Mouse (Mus musculus) midbrain, embryonic 14.5 days (tissue): Measurements from ENCODE around the gene Ldb1. TPM values are rescaled to one million over a fixed set of nuclear protein-coding genes. Genes with fewer than 3 reads are reported as not detected.

Source experiments
- ATAC-seq: fragments of 200-750 bp; cut with Nextera tagmentation; 2 replicates; pipeline ENCODE4 v1.8.0; 2017; ENCODE audit warnings: moderate number of reproducible peaks, moderate library complexity; ENCODE audit not compliant: low FRiP score, low TSS enrichment
- DNase-seq: peaks from one replicate; pipeline ENCODE4 v3.0.0-alpha.2; 2015
- H3K27ac ChIP-seq: fragments of 300-500 bp; sonication (generic); replicated peaks from 2 replicates; pipeline ENCODE4 v1.5.1; 2014; ENCODE audit warnings: mild to moderate bottlenecking, low read depth, low read length, moderate library complexity
- H3K27me3 ChIP-seq: fragments of 300-500 bp; sonication (generic); 2 replicates; pipeline ENCODE4 v1.6.1; 2014; ENCODE audit warnings: low read length, control low read depth, mixed read lengths; ENCODE audit not compliant: control insufficient read depth, insufficient read depth
- H3K36me3 ChIP-seq: fragments of 300-500 bp; sonication (generic); 2 replicates; pipeline ENCODE4 v1.6.1; 2014; ENCODE audit warnings: low read length, control low read depth; ENCODE audit not compliant: control insufficient read depth, insufficient read depth
- H3K4me1 ChIP-seq: fragments of 300-500 bp; sonication (generic); 2 replicates; pipeline ENCODE4 v1.6.1; 2014; ENCODE audit warnings: mild to moderate bottlenecking, antibody characterized with exemption, low read length, control low read depth; ENCODE audit not compliant: control insufficient read depth, insufficient read depth
- H3K4me2 ChIP-seq: fragments of 300-500 bp; sonication (generic); 2 replicates; pipeline ENCODE4 v1.6.1; 2014; ENCODE audit warnings: mild to moderate bottlenecking, low read length, moderate library complexity
- H3K4me3 ChIP-seq: fragments of 300-500 bp; sonication (generic); replicated peaks from 2 replicates; pipeline ENCODE4 v1.5.1; 2014; ENCODE audit warnings: low read depth, low read length
- H3K9ac ChIP-seq: fragments of 300-500 bp; sonication (generic); replicated peaks from 2 replicates; pipeline ENCODE4 v1.6.1; 2014; ENCODE audit warnings: mild to moderate bottlenecking, low read length, moderate library complexity
- H3K9me3 ChIP-seq: fragments of 300-500 bp; sonication (generic); 2 replicates; pipeline ENCODE4 v1.6.1; 2016; ENCODE audit warnings: low read length, control low read depth, mixed read lengths; ENCODE audit not compliant: control insufficient read depth
- whole genome bisulfite sequencing: fragments of 180-500 bp; shearing (Covaris S2); extraction: QIAGEN DNeasy Blood & Tissue Kit; methylation state at CpG from one replicate; pipeline ENCODE4 v1.1.7; 2014; 5-methylcytosine and 5-hydroxymethylcytosine counted together
- polyA plus RNA-seq: library from polyadenylated mRNA; unstranded; fragments of >200 nt; fragmentation: Nextera tagmentation; extraction: Ambion mirVana; gene quantifications from 2 replicates; pipeline ENCODE4 v1.2.1, GENCODE M21; 2014

Gene Ldb1
- polyA plus RNA-seq, 1 experiment from 2014 or later, result 116 TPM

DNA sequence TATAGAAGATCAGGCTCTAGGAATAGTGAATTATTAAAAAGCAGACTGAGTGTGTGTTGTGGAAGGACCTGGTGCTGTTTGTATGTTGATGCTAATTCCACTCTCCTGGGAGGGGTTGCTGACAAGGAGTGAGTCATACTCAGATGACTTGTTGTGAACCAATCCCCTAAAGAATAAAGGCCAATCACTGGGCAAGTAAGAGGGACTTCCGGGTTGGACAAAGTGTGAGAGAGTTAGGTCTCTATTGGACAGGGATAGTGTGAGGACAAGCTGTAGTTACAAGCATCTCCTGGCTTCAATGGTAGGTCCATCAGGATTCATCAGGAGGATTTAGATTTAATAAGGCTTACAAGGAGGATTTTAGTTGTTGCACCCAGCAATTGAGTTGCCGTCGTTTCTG lies 56.8 kb downstream of the Ldb1 start:
- 95% methylated on average over 3 of the region's 3 CpGs for WGBS
- Histone ChIP-seq H3K4me3 (no peak overlapping the region), H3K27ac (no peak overlapping the region), H3K4me2 (no peak overlapping the region), H3K9me3 (no peaks in the 10 kb centered on the region), H3K4me1 (no peaks in the 10 kb centered on the region), H3K36me3 (peaks cover 5% of the 10 kb centered on the region; the same call in 1 of the 2 replicates), H3K9ac (no peak overlapping the region), H3K27me3 (no peaks in the 10 kb centered on the region)
- ATAC-seq, result no peak
- DNase-seq, result no peak

DNA sequence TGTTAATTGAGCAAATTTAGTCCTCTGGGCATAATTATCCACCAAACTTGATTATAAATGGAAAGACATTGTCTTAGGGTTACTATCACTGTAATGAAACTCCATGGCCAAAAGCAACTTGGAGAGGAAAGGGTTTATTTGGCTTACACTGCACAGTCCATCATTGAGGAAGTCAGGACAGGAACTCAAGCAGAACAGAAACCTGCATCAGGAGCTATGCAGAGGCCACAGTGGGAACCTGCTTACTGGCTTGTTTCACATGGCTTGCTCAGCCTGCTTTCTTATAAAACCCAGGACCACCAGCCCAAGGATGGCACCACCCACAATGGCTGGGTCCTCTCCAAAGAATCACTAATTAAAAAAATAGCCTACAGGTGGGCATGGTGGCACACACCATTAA lies 60.6 kb downstream of the Ldb1 start:
- Histone ChIP-seq H3K4me3 (no peak overlapping the region), H3K4me1 (no peaks in the 10 kb centered on the region), H3K4me2 (no peak overlapping the region), H3K27ac (no peak overlapping the region), H3K9ac (no peak overlapping the region), H3K27me3 (no peaks in the 10 kb centered on the region), H3K9me3 (no peaks in the 10 kb centered on the region), H3K36me3 (peaks cover 5% of the 10 kb centered on the region; the same call in 1 of the 2 replicates)
- DNase-seq (no peak), ATAC-seq (no peak)

Other genes starting within 250 kb of the Ldb1 start
- gene Kcnip2, start 229.2 kb downstream of the Ldb1 start, polyA plus RNA-seq, result 3.9 and 5.0 TPM in 2 replicates
- 18.6 and 21.8 TPM in 2 replicates for gene Armh3, start 46.7 kb downstream of the Ldb1 start, polyA plus RNA-seq
- gene Hps6, start 41.7 kb downstream of the Ldb1 start, polyA plus RNA-seq, result 1.4 and 1.5 TPM in 2 replicates
- gene Pprc1, start 328 bp downstream of the Ldb1 start, polyA plus RNA-seq, result 21.1 and 21.5 TPM in 2 replicates
- gene Nolc1, start 30.6 kb upstream of the Ldb1 start, polyA plus RNA-seq, result 54.1 and 74.4 TPM in 2 replicates
- 0.47 and 0.76 TPM in 2 replicates for gene Elovl3, start 86.7 kb upstream of the Ldb1 start, polyA plus RNA-seq
- 3.6 and 3.9 TPM in 2 replicates for gene Pitx3, start 103.1 kb upstream of the Ldb1 start, polyA plus RNA-seq
- gene Gbf1, start 107.3 kb upstream of the Ldb1 start, polyA plus RNA-seq, result 55.2 and 71.8 TPM in 2 replicates